Mouse (Mus musculus): ENCODE results near the gene Fxyd7. TPM values are rescaled to one million over a fixed set of nuclear protein-coding genes. Genes with fewer than 3 reads are reported as not detected.

The Fxyd7 gene
- polyA plus RNA-seq, 1 experiment, result not detected

DNA sequence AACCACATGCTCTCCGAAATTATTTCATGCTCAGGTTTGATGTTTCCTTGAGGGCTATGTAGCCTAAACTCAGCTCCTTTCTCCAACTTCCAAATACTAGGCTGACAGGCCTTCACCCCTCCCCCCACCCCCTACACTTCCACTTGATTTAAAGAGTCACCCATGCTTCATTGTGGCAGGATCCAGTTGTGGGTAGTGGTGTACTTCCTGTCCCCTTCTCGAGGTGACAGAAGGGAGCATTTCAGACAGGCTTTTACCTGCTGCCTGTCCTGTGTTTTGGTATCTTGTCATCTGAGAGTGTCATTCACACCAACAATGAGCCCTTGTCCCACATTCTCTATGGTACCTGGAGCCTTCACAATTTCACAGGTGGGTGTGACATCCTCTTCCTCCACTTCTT lies 36.0 kb upstream of the Fxyd7 start:
- TF ChIP-seq TCF3 (IDR thresholded peaks at IDR 0.05; ENCODE audit: insufficient read length, low read depth), result no peak
- TF ChIP-seq CEBPB (IDR thresholded peaks at IDR 0.05; ENCODE audit: insufficient read depth, poor library complexity, severe bottlenecking), result no peak
- TF ChIP-seq E2F4 (IDR thresholded peaks at IDR 0.05; ENCODE audit: insufficient read depth), result no peak
- TF ChIP-seq REST (IDR thresholded peaks at IDR 0.05; ENCODE audit: insufficient read depth, insufficient read length), result no peak
- no peak for TF ChIP-seq SRF (IDR thresholded peaks at IDR 0.05; ENCODE audit: control insufficient read depth, insufficient read length, low read depth)
- TF ChIP-seq USF1 (IDR thresholded peaks at IDR 0.05; ENCODE audit: low read depth), result no peak
- TF ChIP-seq POLR2AphosphoS2 (IDR thresholded peaks at IDR 0.05; ENCODE audit: insufficient read length, low read depth), result no peak
- no peak for TF ChIP-seq POLR2A (IDR thresholded peaks at IDR 0.05; ENCODE audit: insufficient read length, low read depth)
- no peak overlapping the region for H3K4me2 ChIP-seq (ENCODE audit: low read depth)
- H3K27me3 ChIP-seq (ENCODE audit: control insufficient read depth, insufficient read depth, insufficient read length), result no peaks in the 10 kb centered on the region
- H3ac ChIP-seq (ENCODE audit: control insufficient read depth, insufficient read length), result no peak overlapping the region
- H3K4me3 ChIP-seq, result no peak overlapping the region
- H3K36me3 ChIP-seq (ENCODE audit: control insufficient read depth, insufficient read depth), result no peaks in the 10 kb centered on the region
- no peaks in the 10 kb centered on the region for H3K79me2 ChIP-seq (ENCODE audit: control insufficient read depth, insufficient read depth)

DNA sequence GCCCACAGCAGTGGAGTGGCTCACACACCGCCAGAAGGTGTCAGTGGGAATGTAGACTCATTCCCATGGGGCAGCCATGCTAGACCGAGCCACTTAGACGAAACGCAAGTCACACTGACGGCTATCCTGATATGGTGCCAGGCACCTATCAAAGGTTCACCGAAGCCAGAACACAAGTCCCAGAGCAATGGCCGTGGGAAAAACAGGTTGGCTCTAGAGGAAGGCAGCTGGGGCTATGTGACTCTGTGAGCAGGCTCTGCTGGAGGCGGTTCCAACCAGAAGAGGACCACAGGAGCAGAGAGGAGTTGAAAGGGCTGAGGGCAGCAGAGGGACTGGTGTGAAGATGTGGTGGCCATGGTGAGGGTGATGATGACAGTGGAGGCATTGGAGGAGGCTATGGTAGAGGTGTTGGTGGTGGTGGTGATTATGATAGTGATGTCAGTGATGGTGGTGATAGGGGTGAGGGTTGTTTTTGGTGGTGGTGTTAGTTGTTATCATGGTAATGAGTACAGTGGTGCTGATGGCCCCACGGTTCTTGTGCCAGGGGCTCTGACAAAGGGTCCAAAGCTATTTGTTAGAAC lies 35.0 kb upstream of the Fxyd7 start:
- Histone ChIP-seq H3K27me3 (ENCODE audit: control insufficient read depth, insufficient read depth, insufficient read length) (no peaks in the 10 kb centered on the region), H3ac (ENCODE audit: control insufficient read depth, insufficient read length) (no peak overlapping the region), H3K4me3 (no peak overlapping the region), H3K36me3 (ENCODE audit: control insufficient read depth, insufficient read depth) (no peaks in the 10 kb centered on the region), H3K79me2 (ENCODE audit: control insufficient read depth, insufficient read depth) (no peaks in the 10 kb centered on the region), H3K4me2 (ENCODE audit: low read depth) (no peak overlapping the region)
- TF ChIP-seq SRF (IDR thresholded peaks at IDR 0.05; ENCODE audit: control insufficient read depth, insufficient read length, low read depth) (no peak), TCF12 (IDR thresholded peaks at IDR 0.05; ENCODE audit: insufficient read depth, poor library complexity, severe bottlenecking) (no peak), CEBPB (IDR thresholded peaks at IDR 0.05; ENCODE audit: insufficient read depth, poor library complexity, severe bottlenecking) (no peak), MYOD1 (IDR thresholded peaks at IDR 0.05; ENCODE audit: control insufficient read depth in 1 of 3, insufficient read length in 2 of 3, low read depth in 2 of 3) (no peak), MYOG (IDR thresholded peaks at IDR 0.05; ENCODE audit: control insufficient read depth in 1 of 3, insufficient read depth in 1 of 3, insufficient read length in 2 of 3, low read depth in 2 of 3) (no peak), E2F4 (IDR thresholded peaks at IDR 0.05; ENCODE audit: insufficient read depth) (no peak), USF1 (IDR thresholded peaks at IDR 0.05; ENCODE audit: low read depth) (no peak), REST (IDR thresholded peaks at IDR 0.05; ENCODE audit: insufficient read depth, insufficient read length) (no peak), POLR2A (IDR thresholded peaks at IDR 0.05; ENCODE audit: insufficient read length, low read depth) (no peak), POLR2AphosphoS2 (IDR thresholded peaks at IDR 0.05; ENCODE audit: insufficient read length, low read depth) (no peak), MAX (IDR thresholded peaks at IDR 0.05; ENCODE audit: low read depth) (no peak), TCF3 (IDR thresholded peaks at IDR 0.05; ENCODE audit: insufficient read length, low read depth) (no peak)

DNA sequence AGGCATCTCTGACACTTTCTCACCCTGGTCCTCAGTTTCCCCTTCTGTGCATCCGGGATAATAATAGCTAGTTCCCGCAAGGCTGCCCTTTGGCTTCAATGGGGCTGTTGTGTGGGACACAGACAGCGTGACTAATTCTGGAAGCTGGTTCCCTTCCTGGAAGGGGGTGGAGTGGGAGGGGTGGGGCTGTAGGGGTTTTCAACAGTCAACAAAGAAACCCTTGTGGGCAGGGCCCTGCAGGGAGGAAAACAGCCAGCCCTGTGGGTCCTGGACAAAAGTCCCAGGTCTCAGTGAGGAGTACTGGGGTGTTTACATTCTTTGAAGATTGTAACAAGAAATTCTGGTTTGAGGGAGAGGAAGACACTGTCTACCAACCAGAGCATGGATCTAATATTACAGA lies 33.9 kb upstream of the Fxyd7 start:
- H3ac ChIP-seq (ENCODE audit: control insufficient read depth, insufficient read length), result no peak overlapping the region
- H3K4me2 ChIP-seq (ENCODE audit: low read depth), result no peak overlapping the region
- no peaks in the 10 kb centered on the region for H3K79me2 ChIP-seq (ENCODE audit: control insufficient read depth, insufficient read depth)
- no peaks in the 10 kb centered on the region for H3K36me3 ChIP-seq (ENCODE audit: control insufficient read depth, insufficient read depth)
- H3K4me3 ChIP-seq, result no peak overlapping the region
- TF ChIP-seq POLR2A (IDR thresholded peaks at IDR 0.05; ENCODE audit: insufficient read length, low read depth) (no peak), MYOG (IDR thresholded peaks at IDR 0.05; ENCODE audit: control insufficient read depth in 1 of 3, insufficient read depth in 1 of 3, insufficient read length in 2 of 3, low read depth in 2 of 3) (no peak), POLR2AphosphoS2 (IDR thresholded peaks at IDR 0.05; ENCODE audit: insufficient read length, low read depth) (no peak), E2F4 (IDR thresholded peaks at IDR 0.05; ENCODE audit: insufficient read depth) (no peak), SRF (IDR thresholded peaks at IDR 0.05; ENCODE audit: control insufficient read depth, insufficient read length, low read depth) (no peak), TCF12 (IDR thresholded peaks at IDR 0.05; ENCODE audit: insufficient read depth, poor library complexity, severe bottlenecking) (no peak), REST (IDR thresholded peaks at IDR 0.05; ENCODE audit: insufficient read depth, insufficient read length) (no peak), TCF3 (IDR thresholded peaks at IDR 0.05; ENCODE audit: insufficient read length, low read depth) (no peak), MAX (IDR thresholded peaks at IDR 0.05; ENCODE audit: low read depth) (no peak), MYOD1 (IDR thresholded peaks at IDR 0.05; ENCODE audit: control insufficient read depth in 1 of 3, insufficient read length in 2 of 3, low read depth in 2 of 3) (no peak), CEBPB (IDR thresholded peaks at IDR 0.05; ENCODE audit: insufficient read depth, poor library complexity, severe bottlenecking) (no peak)
- no peaks in the 10 kb centered on the region for H3K27me3 ChIP-seq (ENCODE audit: control insufficient read depth, insufficient read depth, insufficient read length)

DNA sequence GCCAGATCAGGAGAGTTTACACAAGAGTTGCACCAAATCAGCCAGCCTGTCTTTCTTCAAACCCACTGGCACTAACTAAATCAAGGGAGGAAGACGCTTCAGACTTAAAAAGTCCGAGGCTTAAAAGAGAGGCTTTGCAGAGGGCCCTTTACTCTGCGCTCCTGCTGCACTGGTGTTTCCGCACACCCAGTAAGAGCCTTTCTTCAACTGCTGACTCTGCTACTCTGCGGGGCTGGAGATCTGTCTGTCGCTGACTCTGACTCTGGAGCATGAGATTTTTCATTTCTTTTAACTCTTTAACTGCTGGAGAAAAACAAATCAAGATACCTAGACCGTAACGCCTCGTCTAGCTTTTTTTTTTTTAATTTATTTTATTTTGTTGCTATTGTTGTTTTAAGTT lies 32.9 kb upstream of the Fxyd7 start:
- no peaks in the 10 kb centered on the region for H3K27me3 ChIP-seq (ENCODE audit: control insufficient read depth, insufficient read depth, insufficient read length)
- TF ChIP-seq E2F4 (IDR thresholded peaks at IDR 0.05; ENCODE audit: insufficient read depth) (no peak), SRF (IDR thresholded peaks at IDR 0.05; ENCODE audit: control insufficient read depth, insufficient read length, low read depth) (no peak), MYOD1 (IDR thresholded peaks at IDR 0.05; ENCODE audit: control insufficient read depth in 1 of 3, insufficient read length in 2 of 3, low read depth in 2 of 3) (no peak), TCF12 (IDR thresholded peaks at IDR 0.05; ENCODE audit: insufficient read depth, poor library complexity, severe bottlenecking) (no peak), POLR2A (IDR thresholded peaks at IDR 0.05; ENCODE audit: insufficient read length, low read depth) (no peak), TCF3 (IDR thresholded peaks at IDR 0.05; ENCODE audit: insufficient read length, low read depth) (no peak), REST (IDR thresholded peaks at IDR 0.05; ENCODE audit: insufficient read depth, insufficient read length) (no peak), POLR2AphosphoS2 (IDR thresholded peaks at IDR 0.05; ENCODE audit: insufficient read length, low read depth) (no peak), CEBPB (IDR thresholded peaks at IDR 0.05; ENCODE audit: insufficient read depth, poor library complexity, severe bottlenecking) (no peak), MAX (IDR thresholded peaks at IDR 0.05; ENCODE audit: low read depth) (no peak), USF1 (IDR thresholded peaks at IDR 0.05; ENCODE audit: low read depth) (no peak), MYOG (IDR thresholded peaks at IDR 0.05; ENCODE audit: control insufficient read depth in 1 of 3, insufficient read depth in 1 of 3, insufficient read length in 2 of 3, low read depth in 2 of 3) (no peak)

More for the DNA sequence above, 32.9 kb upstream of the Fxyd7 start:
- H3K4me3 ChIP-seq, result no peak overlapping the region
- no peak overlapping the region for H3K4me2 ChIP-seq (ENCODE audit: low read depth)
- no peaks in the 10 kb centered on the region for H3K79me2 ChIP-seq (ENCODE audit: control insufficient read depth, insufficient read depth)
- H3ac ChIP-seq (ENCODE audit: control insufficient read depth, insufficient read length), result no peak overlapping the region
- H3K36me3 ChIP-seq (ENCODE audit: control insufficient read depth, insufficient read depth), result no peaks in the 10 kb centered on the region

All from myocyte (in vitro differentiated cells).